Mouse (Mus musculus) liver, postnatal 0 days (tissue): ENCODE measurements around the gene Cpeb4.

Experiments
- CTCF ChIP-seq: sonication (generic); IDR thresholded peaks from 2 replicates; pipeline ENCODE4 v1.5.1; 2016; ENCODE audit warnings: antibody characterized with exemption, low read depth
- EP300 ChIP-seq: IDR thresholded peaks from 2 replicates; pipeline ENCODE4 v1.6.1; 2016; ENCODE audit warnings: antibody characterized with exemption, low read depth, mild to moderate bottlenecking

DNA sequence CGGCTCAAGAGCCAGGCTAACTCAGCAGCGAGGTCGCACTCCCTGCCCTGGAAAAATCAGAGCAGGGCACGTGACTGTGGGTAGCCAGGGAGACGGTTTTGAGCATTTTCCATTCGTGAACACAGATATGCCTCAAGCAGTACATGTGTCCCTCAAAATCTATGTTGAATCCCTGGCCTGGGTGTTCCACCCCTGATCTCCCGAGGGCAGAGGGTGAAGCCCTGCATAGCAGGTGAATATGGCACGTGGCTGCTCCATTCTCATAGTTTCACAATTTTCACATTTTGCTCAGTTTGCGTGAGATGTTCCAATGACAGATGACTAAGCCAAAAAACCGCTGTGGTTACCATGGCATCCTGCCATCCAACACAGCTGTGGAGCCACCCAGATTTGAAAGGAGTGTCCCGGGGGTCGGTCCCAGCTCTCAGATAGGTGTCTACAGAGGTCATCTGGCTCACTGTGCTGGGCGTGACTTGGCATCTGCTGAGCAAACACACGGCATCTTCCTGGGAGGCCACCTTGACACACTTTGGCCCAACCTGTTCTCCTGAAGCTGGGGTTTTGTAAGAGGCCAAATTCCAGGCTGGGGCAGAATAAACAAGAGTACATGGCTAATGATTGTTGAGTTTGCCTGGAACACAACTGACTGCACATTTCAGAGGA lies 47.4 kb upstream of the Cpeb4 start:
- TF ChIP-seq EP300, result peak; percentile 90
- TF ChIP-seq CTCF, result no peak
